Mouse (Mus musculus): ENCODE data around the gene Tnrc18. TPM values are rescaled to one million over a fixed set of nuclear protein-coding genes. Genes with fewer than 3 reads are reported as not detected.

The Tnrc18 gene
- polyA plus RNA-seq, 1 experiment from 2014 or later = 40.4 TPM

- ATAC-seq (ENCODE audit: insufficient read depth) (no peak), DNase-seq (no peak)
- H3K36me3 ChIP-seq (ENCODE audit: insufficient read depth) = peaks cover 84% of the 10 kb centered on the region
- 82% methylated on average over 11 of the region's 11 CpGs for WGBS
- H3K27me3 ChIP-seq (ENCODE audit: insufficient read depth, low read length) = no peaks in the 10 kb centered on the region
- H3K9me3 ChIP-seq (ENCODE audit: low read depth, low read length) = no peaks in the 10 kb centered on the region
- TF ChIP-seq CTCF (IDR thresholded peaks at IDR 0.05; ENCODE audit: low read depth) = no peak
- H3K9ac ChIP-seq = no peak overlapping the region
- no peak overlapping the region for H3K4me3 ChIP-seq (ENCODE audit: low read depth, low read length)
- no peaks in the 10 kb centered on the region for H3K4me1 ChIP-seq (ENCODE audit: insufficient read depth)
- H3K4me2 ChIP-seq = no peak overlapping the region
- no peak overlapping the region for H3K27ac ChIP-seq (ENCODE audit: low read depth)
Measured at GRCm38 (mm10) chr5:142750173-142750572, 67.3 kb downstream of the Tnrc18 start.

GRCm38 (mm10) chr5:142747026-142747629, 70.3 kb downstream of the Tnrc18 start:
- H3K36me3 ChIP-seq (ENCODE audit: insufficient read depth) = peaks cover 85% of the 10 kb centered on the region
- WGBS = 80% methylated on average over 12 of the region's 12 CpGs
- no peak overlapping the region for H3K9ac ChIP-seq
- no peak for TF ChIP-seq CTCF (IDR thresholded peaks at IDR 0.05; ENCODE audit: low read depth)
- DNase-seq (no peak), ATAC-seq (ENCODE audit: insufficient read depth) (no peak)
- no peak overlapping the region for H3K4me2 ChIP-seq
- no peak overlapping the region for H3K4me3 ChIP-seq (ENCODE audit: low read depth, low read length)
- no peak overlapping the region for H3K27ac ChIP-seq (ENCODE audit: low read depth)
- no peaks in the 10 kb centered on the region for H3K9me3 ChIP-seq (ENCODE audit: low read depth, low read length)
- no peaks in the 10 kb centered on the region for H3K27me3 ChIP-seq (ENCODE audit: insufficient read depth, low read length)
- no peaks in the 10 kb centered on the region for H3K4me1 ChIP-seq (ENCODE audit: insufficient read depth)

- no peak for TF ChIP-seq CTCF (IDR thresholded peaks at IDR 0.05; ENCODE audit: low read depth)
- 88% methylated on average over 8 of the region's 8 CpGs for WGBS
- Histone ChIP-seq H3K9me3 (ENCODE audit: low read depth, low read length) (no peaks in the 10 kb centered on the region), H3K27ac (ENCODE audit: low read depth) (no peak overlapping the region), H3K4me3 (ENCODE audit: low read depth, low read length) (no peak overlapping the region), H3K27me3 (ENCODE audit: insufficient read depth, low read length) (no peaks in the 10 kb centered on the region), H3K4me1 (ENCODE audit: insufficient read depth) (no peaks in the 10 kb centered on the region), H3K36me3 (ENCODE audit: insufficient read depth) (peaks cover 88% of the 10 kb centered on the region), H3K4me2 (no peak overlapping the region), H3K9ac (no peak overlapping the region)
- ATAC-seq (ENCODE audit: insufficient read depth) (no peak), DNase-seq (no peak)
Measured at GRCm38 (mm10) chr5:142739941-142740340, 77.5 kb downstream of the Tnrc18 start.

- H3K4me1 ChIP-seq (ENCODE audit: insufficient read depth) = no peaks in the 10 kb centered on the region
- DNase-seq (no peak), ATAC-seq (ENCODE audit: insufficient read depth) (no peak)
- no peak for TF ChIP-seq CTCF (IDR thresholded peaks at IDR 0.05; ENCODE audit: low read depth)
- H3K9me3 ChIP-seq (ENCODE audit: low read depth, low read length) = no peaks in the 10 kb centered on the region
- no peak overlapping the region for H3K4me2 ChIP-seq
- H3K9ac ChIP-seq = no peak overlapping the region
- H3K27ac ChIP-seq (ENCODE audit: low read depth) = no peak overlapping the region
- WGBS = 81% methylated on average over 11 of the region's 11 CpGs
- H3K4me3 ChIP-seq (ENCODE audit: low read depth, low read length) = no peak overlapping the region
- H3K27me3 ChIP-seq (ENCODE audit: insufficient read depth, low read length) = no peaks in the 10 kb centered on the region
- peaks cover 97% of the 10 kb centered on the region for H3K36me3 ChIP-seq (ENCODE audit: insufficient read depth)
Measured at GRCm38 (mm10) chr5:142731916-142732315, 85.5 kb downstream of the Tnrc18 start.

- Histone ChIP-seq H3K9me3 (ENCODE audit: low read depth, low read length) (no peaks in the 10 kb centered on the region), H3K4me1 (ENCODE audit: insufficient read depth) (no peaks in the 10 kb centered on the region), H3K9ac (no peak overlapping the region), H3K4me2 (no peak overlapping the region), H3K27me3 (ENCODE audit: insufficient read depth, low read length) (no peaks in the 10 kb centered on the region), H3K27ac (ENCODE audit: low read depth) (no peak overlapping the region), H3K36me3 (ENCODE audit: insufficient read depth) (peaks cover 97% of the 10 kb centered on the region), H3K4me3 (ENCODE audit: low read depth, low read length) (no peak overlapping the region)
- WGBS = 83% methylated on average over 12 of the region's 12 CpGs
- ATAC-seq (ENCODE audit: insufficient read depth) (no peak), DNase-seq (no peak)
- TF ChIP-seq CTCF (IDR thresholded peaks at IDR 0.05; ENCODE audit: low read depth) = no peak
Measured at GRCm38 (mm10) chr5:142730295-142730694, 87.2 kb downstream of the Tnrc18 start.

GRCm38 (mm10) chr5:142728301-142728700, 89.2 kb downstream of the Tnrc18 start:
- H3K9ac ChIP-seq = no peak overlapping the region
- H3K9me3 ChIP-seq (ENCODE audit: low read depth, low read length) = no peaks in the 10 kb centered on the region
- no peak for TF ChIP-seq CTCF (IDR thresholded peaks at IDR 0.05; ENCODE audit: low read depth)
- no peak overlapping the region for H3K27ac ChIP-seq (ENCODE audit: low read depth)
- DNase-seq (no peak), ATAC-seq (ENCODE audit: insufficient read depth) (no peak)
- H3K27me3 ChIP-seq (ENCODE audit: insufficient read depth, low read length) = no peaks in the 10 kb centered on the region
- H3K36me3 ChIP-seq (ENCODE audit: insufficient read depth) = peaks cover 86% of the 10 kb centered on the region
- no peak overlapping the region for H3K4me3 ChIP-seq (ENCODE audit: low read depth, low read length)
- 98% methylated on average over 16 of the region's 16 CpGs for WGBS
- no peak overlapping the region for H3K4me2 ChIP-seq
- no peaks in the 10 kb centered on the region for H3K4me1 ChIP-seq (ENCODE audit: insufficient read depth)

GRCm38 (mm10) chr5:142726748-142727147, 90.7 kb downstream of the Tnrc18 start:
- Histone ChIP-seq H3K27ac (ENCODE audit: low read depth) (no peak overlapping the region), H3K36me3 (ENCODE audit: insufficient read depth) (peaks cover 70% of the 10 kb centered on the region), H3K27me3 (ENCODE audit: insufficient read depth, low read length) (no peaks in the 10 kb centered on the region), H3K4me2 (no peak overlapping the region), H3K4me1 (ENCODE audit: insufficient read depth) (no peaks in the 10 kb centered on the region), H3K9me3 (ENCODE audit: low read depth, low read length) (no peaks in the 10 kb centered on the region), H3K4me3 (ENCODE audit: low read depth, low read length) (no peak overlapping the region), H3K9ac (no peak overlapping the region)
- no peak for DNase-seq
- WGBS = 80% methylated on average over 6 of the region's 6 CpGs
- TF ChIP-seq CTCF (IDR thresholded peaks at IDR 0.05; ENCODE audit: low read depth) = no peak
- no peak for ATAC-seq (ENCODE audit: insufficient read depth)
